Mouse (Mus musculus) heart, adult 2 months (tissue): Measurements from ENCODE around the gene Lpcat2.

ENCODE experiments used
- CTCF ChIP-seq: fragments of 200-600 bp; IDR thresholded peaks from 2 replicates; pipeline ENCODE4 v1.8.1; 2022; ENCODE audit warnings: antibody characterized with exemption, mild to moderate bottlenecking, moderate library complexity
- EP300 ChIP-seq: fragments of 200-500 bp; IDR thresholded peaks from 2 replicates; pipeline ENCODE4 v1.6.1; 2011; ENCODE audit warnings: low read depth, low read length, control low read depth; ENCODE audit not compliant: insufficient read depth
- POLR2A ChIP-seq: fragments of 200-500 bp; IDR thresholded peaks from 2 replicates; pipeline ENCODE4 v1.6.1; 2011; ENCODE audit warnings: mild to moderate bottlenecking, low read depth, low read length, control low read depth; ENCODE audit not compliant: insufficient read depth

DNA sequence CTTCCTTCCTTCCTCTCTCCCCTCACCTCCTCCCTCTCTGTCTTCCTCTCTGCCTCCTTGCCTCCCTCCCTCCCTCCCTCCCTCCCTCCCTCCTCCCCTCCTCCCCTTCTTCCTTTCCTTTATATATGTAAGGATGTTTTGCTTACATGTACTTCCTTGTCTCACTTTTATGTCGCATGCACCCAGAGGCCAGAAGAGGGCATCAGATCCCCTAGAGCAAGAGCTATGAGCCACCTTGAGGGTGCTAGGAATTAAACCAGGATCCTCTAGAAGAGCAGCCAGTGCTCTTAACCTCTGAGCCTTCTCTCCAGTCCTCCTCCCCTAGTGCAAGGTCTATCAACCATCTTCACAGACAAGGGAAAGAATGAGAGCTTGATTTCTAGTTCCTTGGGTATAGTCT, 40.9 kb downstream of the Lpcat2 start:
- TF ChIP-seq EP300 (no peak), CTCF (no peak), POLR2A (no peak)
